Mouse (Mus musculus) adrenal gland, adult 8-10 months (tissue): ENCODE data around the gene 5730409E04Rik. TPM values are rescaled to one million over a fixed set of nuclear protein-coding genes. Genes with fewer than 3 reads are reported as not detected.

Experiments
- DNase-seq: peaks from one replicate; pipeline ENCODE4 v3.0.0; 2022
- microRNA-seq, 2 experiments: library from miRNA; unstranded; fragments of <30 nt; microRNA quantifications; one replicate each; pipeline ENCODE4 v1.2.0; 2022
- total RNA-seq, 4 experiments: library from RNA; stranded (reverse); gene quantifications; 2 replicates each; pipeline ENCODE4 v1.2.4; 2022

Gene 5730409E04Rik
- total RNA-seq, 4 experiments from 2014 or later = 17.6 to 23.7 (median 20.0) TPM

- no peak for DNase-seq
These were observed 27.8 kb downstream of the 5730409E04Rik start for GRCm38 (mm10) chr4:126637446-126637845.

- DNase-seq = no peak
These were observed 29.7 kb downstream of the 5730409E04Rik start for GRCm38 (mm10) chr4:126639339-126639738.

DNA sequence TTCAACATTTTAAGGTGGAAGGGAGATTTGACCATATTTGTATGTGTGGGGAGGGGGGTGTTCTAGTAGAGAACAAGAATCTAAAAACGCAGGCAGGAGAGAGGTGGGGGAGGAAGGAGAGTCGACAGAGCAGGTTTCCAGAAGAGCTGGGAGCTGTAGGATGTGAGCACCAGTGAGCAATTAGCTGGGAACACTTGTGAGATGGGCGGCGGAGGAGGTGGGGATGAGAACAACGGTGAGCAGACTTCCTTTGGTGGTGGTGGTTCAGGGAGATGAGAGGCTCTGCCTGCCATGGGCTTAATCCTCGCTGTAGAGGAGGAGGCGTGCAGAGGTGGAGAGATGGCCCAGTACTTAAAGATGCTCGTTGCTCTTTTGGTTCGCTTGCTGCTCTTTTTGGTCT is 32.3 kb downstream of the 5730409E04Rik start:
- no peak for DNase-seq

- no peak for DNase-seq
These were observed 34.2 kb downstream of the 5730409E04Rik start for GRCm38 (mm10) chr4:126643815-126644214.

- DNase-seq = no peak
These were observed 34.8 kb downstream of the 5730409E04Rik start for GRCm38 (mm10) chr4:126644333-126644963.

- no peak for DNase-seq
These were observed 38.6 kb downstream of the 5730409E04Rik start for GRCm38 (mm10) chr4:126647996-126648910.

DNA sequence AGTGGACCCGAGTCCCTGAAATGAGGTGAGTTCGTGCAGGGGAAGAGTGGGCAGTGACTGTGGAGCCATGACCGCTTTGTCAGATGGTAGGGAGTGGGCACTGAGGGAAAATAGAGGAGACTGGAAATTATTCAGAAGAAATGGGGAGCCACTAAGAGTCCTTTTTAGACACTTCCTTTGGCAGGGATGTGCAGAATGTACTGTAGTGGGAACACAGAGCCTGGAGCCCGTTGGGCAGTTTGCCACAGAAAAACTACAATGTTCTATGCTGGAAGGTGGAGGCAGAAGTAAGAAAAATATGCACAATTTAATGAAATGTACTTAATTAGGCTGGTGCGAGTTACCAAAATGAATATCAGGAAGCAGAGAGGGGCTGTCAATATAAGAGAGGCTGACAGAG is 43.5 kb downstream of the 5730409E04Rik start:
- no peak for DNase-seq

DNA sequence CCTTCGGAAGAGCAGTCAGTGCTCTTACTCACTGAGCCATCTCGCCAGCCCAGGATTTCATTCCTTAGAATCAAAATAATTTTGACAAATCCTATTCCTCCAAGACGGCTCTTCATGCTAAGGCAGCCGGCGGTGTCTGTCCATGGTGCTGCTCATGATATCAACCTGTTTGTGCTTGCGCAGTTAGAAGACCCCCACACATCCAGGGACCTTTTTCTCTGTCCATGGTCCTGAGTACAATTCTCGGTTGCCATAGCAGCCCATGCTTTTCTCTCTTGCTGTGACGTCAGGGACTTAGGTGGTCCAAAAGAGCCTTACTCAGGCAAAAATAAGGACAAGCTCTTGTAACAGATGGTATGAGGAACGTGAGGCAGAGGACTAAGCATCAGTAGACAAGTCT is 45.7 kb downstream of the 5730409E04Rik start:
- DNase-seq = no peak

DNA sequence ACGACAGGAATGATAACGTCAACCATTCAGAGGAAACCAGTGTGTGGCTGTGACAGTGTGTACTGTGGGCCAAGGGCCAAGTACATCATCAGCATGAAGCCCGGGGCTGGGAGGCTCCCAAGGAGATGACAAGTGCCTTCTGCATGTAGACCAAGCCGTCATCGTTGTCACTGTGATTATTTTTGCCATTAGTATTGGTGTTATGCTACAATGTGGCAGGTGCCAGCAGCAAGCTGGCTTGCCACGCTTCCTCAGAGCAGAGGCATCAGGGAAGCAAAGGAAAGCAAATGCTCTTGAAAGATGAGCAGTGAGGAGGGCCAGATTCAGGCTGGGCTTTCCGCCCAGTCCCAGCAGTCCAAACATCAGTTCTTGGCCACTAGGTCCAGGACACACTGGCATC is 51.6 kb downstream of the 5730409E04Rik start:
- no peak for DNase-seq

Small RNA genes lying within 50 kb of the gene (microRNA-seq; reads per million reads assigned to microRNA genes)
- gene Mir7119 = 0 reads per million in 2 experiments

Other genes with a start within 250 kb of the 5730409E04Rik start
- 10 to 100 TPM; 17.7 to 32.3 (median 24.6) TPM for gene Ago3, start 180.3 kb upstream of the 5730409E04Rik start, total RNA-seq
- gene Ago1, start 141.2 kb upstream of the 5730409E04Rik start, total RNA-seq = 10 to 100 TPM; 40.4 to 47.4 (median 45.4) TPM
- gene Ago4, start 76.3 kb upstream of the 5730409E04Rik start, total RNA-seq = 1 to 10 TPM; 4.9 to 9.2 (median 7.6) TPM
- 1 to 10 TPM in 3 of 4 experiments, under 1 TPM in 1; 0.44 to 1.8 (median 1.0) TPM for gene Clspn, start 52.9 kb upstream of the 5730409E04Rik start, total RNA-seq
- gene Psmb2, start 67.8 kb downstream of the 5730409E04Rik start, total RNA-seq = 100 to 1,000 TPM; 122 to 151 (median 135) TPM
- gene Tfap2e, start 126.4 kb downstream of the 5730409E04Rik start, total RNA-seq = not detected
- gene Ncdn, start 143.6 kb downstream of the 5730409E04Rik start, total RNA-seq = 10 to 100 TPM; 34.5 to 45.6 (median 42.7) TPM
- 10 to 100 TPM; 49.5 to 65.4 (median 54.9) TPM for gene AU040320, start 143.7 kb downstream of the 5730409E04Rik start, total RNA-seq